Mouse (Mus musculus): ENCODE results near the gene Gm17467. TPM values are rescaled to one million over a fixed set of nuclear protein-coding genes. Genes with fewer than 3 reads are reported as not detected.
"Not testable (repeated sequence)": the region's sequence is repeated elsewhere in the genome, so short reads cannot be mapped to it uniquely, and the experiment has no call there.

Gene Gm17467
- total RNA-seq (2021) = not detected
- long read RNA-seq, experiment 1 = 0 reads
- long read RNA-seq, experiment 2 = 0 reads

DNA sequence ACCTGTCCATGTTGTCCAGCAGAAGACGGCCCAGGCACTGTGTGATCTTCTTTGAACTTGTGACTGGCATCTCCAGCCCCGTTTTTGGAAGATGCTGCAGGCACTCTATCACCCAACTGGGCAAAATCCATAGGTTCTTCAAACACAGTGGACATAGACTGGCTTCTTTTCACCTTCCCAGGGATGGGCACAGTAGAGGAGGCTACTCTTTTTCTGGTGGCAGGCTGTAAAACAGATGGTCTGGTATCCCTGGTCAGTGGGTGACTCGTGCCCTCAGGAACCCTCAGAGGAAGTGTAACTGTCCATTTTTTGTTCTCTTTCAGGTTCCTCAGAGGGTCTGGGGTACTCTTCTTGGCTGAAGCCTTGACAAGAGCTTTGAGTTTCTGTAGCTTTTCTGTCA lies at the start of gene Gm17467:
Gm17467 (minus strand) TSS at position 101 of the 400 bp plus-strand sequence.
- DNase-seq (ENCODE audit: low spot score) = not testable (repeated sequence)

Other genes starting within 250 kb of the Gm17467 start
- gene Cldn34c2, start 123.1 kb downstream of the Gm17467 start, total RNA-seq (2021) = not detected
- gene Cldn34c3, start 88.9 kb upstream of the Gm17467 start, total RNA-seq (2021) = not detected

Data from gastrocnemius, adult 18-20 months (tissue).